Mouse (Mus musculus): Measurements from ENCODE around the gene Edem3. TPM values are rescaled to one million over a fixed set of nuclear protein-coding genes. Genes with fewer than 3 reads are reported as not detected.

The Edem3 gene
- polyA plus RNA-seq (2015; fragmentation: Nextera tagmentation; extraction: Ambion mirVana), result 9.8 and 11.6 TPM in 2 replicates

- H3K4me2 ChIP-seq (ENCODE audit: low read depth, low read length), result peak within 1 kb of the TSS; percentile 89
- no peaks in the 10 kb centered on the region for H3K27me3 ChIP-seq (ENCODE audit: control insufficient read depth, insufficient read depth, low read length)
- peaks cover 3% of the 10 kb centered on the region; the same call in 1 of the 2 replicates for H3K36me3 ChIP-seq (ENCODE audit: control insufficient read depth, insufficient read depth)
- H3K9me3 ChIP-seq (replicated peaks; ENCODE audit: control insufficient read depth, low read length), result peaks cover 4% of the 10 kb centered on the region; the same call in 1 of the 2 replicates
- peaks cover 17% of the 10 kb centered on the region for H3K4me1 ChIP-seq (ENCODE audit: control insufficient read depth, insufficient read depth, low read length)
- peak; percentile 98 for ATAC-seq (replicated peaks; ENCODE audit: extremely low read depth, insufficient read depth, low FRiP score)
- peak within 1 kb of the TSS; percentile 89 for H3K9ac ChIP-seq (ENCODE audit: low read length)
- under 1% methylated on average over 64 of the region's 64 CpGs for WGBS
- peak within 1 kb of the TSS; percentile 84 for H3K4me3 ChIP-seq (ENCODE audit: low read length)
- peak within 1 kb of the TSS; percentile 87 for H3K27ac ChIP-seq (ENCODE audit: low read length)
These were observed at the start of gene Edem3 for GRCm38 (mm10) chr1:151754881-151755659. Gene Edem3, plus strand, starts transcription at chr1:151755371.

GRCm38 (mm10) chr1:151705723-151706396, 49.3 kb upstream of the Edem3 start:
- Histone ChIP-seq H3K4me3 (ENCODE audit: low read length) (no peak overlapping the region), H3K27ac (ENCODE audit: low read length) (no peak overlapping the region), H3K36me3 (ENCODE audit: control insufficient read depth, insufficient read depth) (no peaks in the 10 kb centered on the region), H3K9ac (ENCODE audit: low read length) (no peak overlapping the region), H3K27me3 (ENCODE audit: control insufficient read depth, insufficient read depth, low read length) (no peaks in the 10 kb centered on the region), H3K4me1 (ENCODE audit: control insufficient read depth, insufficient read depth, low read length) (peaks cover 11% of the 10 kb centered on the region), H3K9me3 (replicated peaks; ENCODE audit: control insufficient read depth, low read length) (no peaks in the 10 kb centered on the region), H3K4me2 (ENCODE audit: low read depth, low read length) (peak overlapping the region; percentile 45; the same call in 1 of the 2 replicates)
- peak; percentile 77 for ATAC-seq (replicated peaks; ENCODE audit: extremely low read depth, insufficient read depth, low FRiP score)
- WGBS, result 29% methylated on average over 11 of the region's 11 CpGs

DNA sequence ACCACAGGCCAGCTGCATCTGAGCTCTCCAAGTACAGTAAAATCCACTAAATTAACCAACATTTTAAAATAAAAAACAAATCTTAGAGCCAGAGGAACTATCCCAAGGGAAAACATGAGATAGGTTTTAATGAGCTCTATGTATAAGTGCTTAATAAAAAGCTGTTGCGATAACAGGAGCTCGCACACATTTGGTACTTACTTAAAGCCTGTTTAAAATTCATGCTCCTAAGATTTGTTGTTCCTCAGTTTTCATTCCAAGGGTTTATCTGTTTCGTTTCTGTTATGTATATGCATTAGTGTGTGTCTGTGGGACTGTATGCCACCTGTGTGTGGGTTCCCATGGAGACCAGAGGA, 48.8 kb upstream of the Edem3 start:
- Histone ChIP-seq H3K27me3 (ENCODE audit: control insufficient read depth, insufficient read depth, low read length) (no peaks in the 10 kb centered on the region), H3K9ac (ENCODE audit: low read length) (no peak overlapping the region), H3K4me2 (ENCODE audit: low read depth, low read length) (no peak overlapping the region), H3K27ac (ENCODE audit: low read length) (no peak overlapping the region), H3K4me1 (ENCODE audit: control insufficient read depth, insufficient read depth, low read length) (peaks cover 11% of the 10 kb centered on the region), H3K4me3 (ENCODE audit: low read length) (no peak overlapping the region), H3K36me3 (ENCODE audit: control insufficient read depth, insufficient read depth) (no peaks in the 10 kb centered on the region), H3K9me3 (replicated peaks; ENCODE audit: control insufficient read depth, low read length) (no peaks in the 10 kb centered on the region)
- WGBS, result 83% methylated on average over 3 of the region's 3 CpGs
- no peak for ATAC-seq (replicated peaks; ENCODE audit: extremely low read depth, insufficient read depth, low FRiP score)

DNA sequence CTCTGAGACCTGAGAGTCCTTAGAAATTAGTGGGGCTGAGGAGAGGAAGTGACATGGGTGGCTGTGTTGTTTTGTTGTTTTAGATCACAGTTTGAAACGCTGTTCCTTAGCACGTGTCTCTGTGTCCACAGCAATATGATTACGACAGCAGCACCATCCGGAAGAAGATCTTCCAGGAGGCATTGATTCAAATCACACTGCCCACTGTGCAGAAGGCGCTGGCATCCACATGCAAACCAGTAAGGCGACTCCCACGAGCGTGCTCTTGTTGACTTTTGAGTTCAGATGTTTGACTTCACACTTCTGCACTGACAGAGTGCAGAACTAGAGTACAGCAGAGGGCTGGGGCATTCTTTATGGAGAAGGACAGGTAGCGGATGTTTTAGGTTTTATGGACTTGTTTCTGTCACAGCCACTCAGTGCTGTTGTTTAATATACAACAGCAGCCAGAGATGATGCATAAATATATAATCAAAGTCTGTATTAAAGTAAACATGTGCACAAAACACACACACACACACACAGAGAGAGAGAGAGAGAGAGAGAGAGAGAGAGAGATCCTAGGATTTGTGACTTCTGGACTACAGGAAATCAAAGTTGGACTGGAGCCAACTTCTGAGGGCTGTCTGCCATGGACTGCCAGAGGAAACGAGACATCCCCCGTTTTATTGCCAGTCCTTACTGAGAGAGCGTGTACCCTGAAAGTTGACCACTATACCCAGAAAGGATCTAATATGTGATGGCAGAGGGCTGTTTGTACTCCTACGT, 46.0 kb upstream of the Edem3 start:
- Histone ChIP-seq H3K27ac (ENCODE audit: low read length) (no peak overlapping the region), H3K4me3 (ENCODE audit: low read length) (no peak overlapping the region), H3K4me1 (ENCODE audit: control insufficient read depth, insufficient read depth, low read length) (peaks cover 11% of the 10 kb centered on the region), H3K36me3 (ENCODE audit: control insufficient read depth, insufficient read depth) (no peaks in the 10 kb centered on the region), H3K9ac (ENCODE audit: low read length) (no peak overlapping the region; the same call in 1 of the 2 replicates), H3K27me3 (ENCODE audit: control insufficient read depth, insufficient read depth, low read length) (no peaks in the 10 kb centered on the region), H3K4me2 (ENCODE audit: low read depth, low read length) (peak overlapping the region; percentile 35; the same call in 1 of the 2 replicates), H3K9me3 (replicated peaks; ENCODE audit: control insufficient read depth, low read length) (no peaks in the 10 kb centered on the region)
- no peak for ATAC-seq (replicated peaks; ENCODE audit: extremely low read depth, insufficient read depth, low FRiP score)
- WGBS, result 36% methylated on average over 13 of the region's 13 CpGs

DNA sequence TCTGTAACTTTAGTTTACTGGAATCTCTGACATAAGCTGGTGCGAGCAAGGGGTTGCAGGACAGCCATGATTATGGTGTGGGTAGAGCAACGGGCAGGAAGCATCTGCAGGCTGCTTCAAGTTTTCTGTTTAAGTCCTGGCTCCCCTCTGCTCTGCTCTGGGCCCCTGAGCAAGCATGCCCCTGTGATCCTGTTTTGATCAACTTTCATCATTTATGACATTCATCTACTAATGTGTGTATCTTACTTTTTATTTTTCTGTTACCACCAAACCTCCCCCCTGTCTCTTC, 45.5 kb upstream of the Edem3 start:
- H3K4me3 ChIP-seq (ENCODE audit: low read length), result no peak overlapping the region
- H3K4me2 ChIP-seq (ENCODE audit: low read depth, low read length), result peak overlapping the region; percentile 35; the same call in 1 of the 2 replicates
- no peak for ATAC-seq (replicated peaks; ENCODE audit: extremely low read depth, insufficient read depth, low FRiP score)
- no peak overlapping the region; the same call in 1 of the 2 replicates for H3K9ac ChIP-seq (ENCODE audit: low read length)
- WGBS, result 31% methylated on average over 2 of the region's 2 CpGs
- H3K9me3 ChIP-seq (replicated peaks; ENCODE audit: control insufficient read depth, low read length), result no peaks in the 10 kb centered on the region
- H3K27me3 ChIP-seq (ENCODE audit: control insufficient read depth, insufficient read depth, low read length), result no peaks in the 10 kb centered on the region
- H3K27ac ChIP-seq (ENCODE audit: low read length), result no peak overlapping the region
- H3K4me1 ChIP-seq (ENCODE audit: control insufficient read depth, insufficient read depth, low read length), result peaks cover 11% of the 10 kb centered on the region
- H3K36me3 ChIP-seq (ENCODE audit: control insufficient read depth, insufficient read depth), result no peaks in the 10 kb centered on the region

DNA sequence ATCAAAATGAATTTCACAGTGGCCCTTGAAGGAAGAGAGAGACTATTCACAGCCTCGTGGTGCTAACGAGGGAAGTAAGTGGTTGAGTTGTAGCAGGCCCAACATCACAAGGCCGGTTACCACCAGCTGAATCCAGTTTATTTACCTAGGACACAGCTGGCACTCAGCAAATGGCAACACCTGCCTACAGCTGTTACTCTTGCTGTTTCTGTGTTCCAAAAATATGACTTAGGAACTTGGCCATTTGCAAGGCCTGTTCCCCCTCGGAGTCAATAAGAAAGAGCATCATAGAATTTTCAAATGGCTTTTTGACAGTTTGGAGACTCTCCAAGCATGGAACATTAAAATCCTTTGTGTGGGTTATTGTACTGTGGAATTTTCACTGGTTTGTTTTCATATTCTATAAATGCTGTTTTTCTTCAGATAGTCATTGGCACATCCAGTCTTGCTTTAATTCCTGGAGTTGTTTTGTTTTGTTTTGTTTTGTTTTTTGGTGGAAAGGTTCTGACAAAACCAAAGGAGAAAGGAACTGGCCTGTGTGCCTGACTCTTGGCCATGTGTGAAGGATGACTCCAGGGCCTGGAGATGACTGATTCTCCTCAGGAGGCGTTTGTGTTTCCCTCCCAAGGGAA, 44.6 kb upstream of the Edem3 start:
- ATAC-seq (replicated peaks; ENCODE audit: extremely low read depth, insufficient read depth, low FRiP score), result no peak
- H3K4me2 ChIP-seq (ENCODE audit: low read depth, low read length), result no peak overlapping the region
- H3K9ac ChIP-seq (ENCODE audit: low read length), result no peak overlapping the region
- H3K4me1 ChIP-seq (ENCODE audit: control insufficient read depth, insufficient read depth, low read length), result peaks cover 10% of the 10 kb centered on the region
- no peaks in the 10 kb centered on the region for H3K27me3 ChIP-seq (ENCODE audit: control insufficient read depth, insufficient read depth, low read length)
- H3K27ac ChIP-seq (ENCODE audit: low read length), result no peak overlapping the region
- WGBS, result 59% methylated on average over 5 of the region's 5 CpGs
- H3K9me3 ChIP-seq (replicated peaks; ENCODE audit: control insufficient read depth, low read length), result no peaks in the 10 kb centered on the region
- H3K36me3 ChIP-seq (ENCODE audit: control insufficient read depth, insufficient read depth), result no peaks in the 10 kb centered on the region
- no peak overlapping the region for H3K4me3 ChIP-seq (ENCODE audit: low read length)

DNA sequence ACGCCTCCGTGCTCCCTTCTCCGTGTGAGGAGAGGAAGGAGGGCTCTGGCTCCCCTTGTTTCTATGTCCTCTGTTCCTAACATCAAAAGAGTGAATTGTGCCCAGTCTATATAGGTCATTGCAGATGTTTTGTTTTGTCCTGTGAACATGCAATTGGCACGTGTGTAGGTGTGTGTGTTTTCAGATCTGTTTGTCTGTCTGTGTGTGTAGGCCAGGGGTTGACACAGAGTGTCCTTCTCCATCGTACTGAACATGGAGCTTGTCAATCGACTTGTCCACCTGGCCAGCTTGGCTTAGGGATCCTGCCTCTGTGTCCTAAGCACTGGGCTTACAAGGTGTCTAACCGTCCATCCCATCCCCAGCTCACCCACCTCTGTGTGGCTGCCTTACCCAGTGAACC, 44.1 kb upstream of the Edem3 start:
- no peak for ATAC-seq (replicated peaks; ENCODE audit: extremely low read depth, insufficient read depth, low FRiP score)
- H3K27ac ChIP-seq (ENCODE audit: low read length), result no peak overlapping the region

GRCm38 (mm10) chr1:151712664-151713063, 42.5 kb upstream of the Edem3 start:
- no peaks in the 10 kb centered on the region for H3K9me3 ChIP-seq (replicated peaks; ENCODE audit: control insufficient read depth, low read length)
- H3K27me3 ChIP-seq (ENCODE audit: control insufficient read depth, insufficient read depth, low read length), result no peaks in the 10 kb centered on the region
- 52% methylated on average over 5 of the region's 5 CpGs for WGBS
- ATAC-seq (replicated peaks; ENCODE audit: extremely low read depth, insufficient read depth, low FRiP score), result no peak
- no peak overlapping the region for H3K9ac ChIP-seq (ENCODE audit: low read length)
- no peak overlapping the region for H3K27ac ChIP-seq (ENCODE audit: low read length)
- H3K4me3 ChIP-seq (ENCODE audit: low read length), result no peak overlapping the region
- H3K36me3 ChIP-seq (ENCODE audit: control insufficient read depth, insufficient read depth), result no peaks in the 10 kb centered on the region
- H3K4me1 ChIP-seq (ENCODE audit: control insufficient read depth, insufficient read depth, low read length), result peaks cover 11% of the 10 kb centered on the region
- no peak overlapping the region for H3K4me2 ChIP-seq (ENCODE audit: low read depth, low read length)

More for the DNA sequence above, 44.1 kb upstream of the Edem3 start:
- WGBS, result 64% methylated on average over 7 of the region's 7 CpGs
- Histone ChIP-seq H3K36me3 (ENCODE audit: control insufficient read depth, insufficient read depth) (no peaks in the 10 kb centered on the region), H3K4me3 (ENCODE audit: low read length) (no peak overlapping the region), H3K27me3 (ENCODE audit: control insufficient read depth, insufficient read depth, low read length) (no peaks in the 10 kb centered on the region), H3K4me1 (ENCODE audit: control insufficient read depth, insufficient read depth, low read length) (peaks cover 9% of the 10 kb centered on the region), H3K9me3 (replicated peaks; ENCODE audit: control insufficient read depth, low read length) (no peaks in the 10 kb centered on the region), H3K4me2 (ENCODE audit: low read depth, low read length) (no peak overlapping the region), H3K9ac (ENCODE audit: low read length) (no peak overlapping the region)

Data from heart, embryonic 16.5 days (tissue).